Mouse (Mus musculus): ENCODE data around the gene Pip5k1a.
"Not testable (repeated sequence)": the region's sequence is repeated elsewhere in the genome, so short reads cannot be mapped to it uniquely, and the experiment has no call there.

The Pip5k1a gene

GRCm38 (mm10) chr3:95042166-95042837, 64.4 kb downstream of the Pip5k1a start, which contains the start of gene Psmd4:
Psmd4 (minus strand) TSS chr3:95042614.
- DNase-seq (ENCODE audit: low read depth) = peak; percentile 98

- no peak for DNase-seq (ENCODE audit: low read depth)
Observed at GRCm38 (mm10) chr3:95041625-95042024, 65.1 kb downstream of the Pip5k1a start.

- DNase-seq (ENCODE audit: low read depth) = no peak
Observed at GRCm38 (mm10) chr3:95029953-95030352, 76.8 kb downstream of the Pip5k1a start.

- DNase-seq (ENCODE audit: low read depth) = not testable (repeated sequence)
Observed at GRCm38 (mm10) chr3:95029291-95029827, 77.4 kb downstream of the Pip5k1a start.

- no peak for DNase-seq (ENCODE audit: low read depth)
Observed at GRCm38 (mm10) chr3:95028603-95029002, 78.1 kb downstream of the Pip5k1a start.

GRCm38 (mm10) chr3:95027701-95028100, 79.0 kb downstream of the Pip5k1a start:
- DNase-seq (ENCODE audit: low read depth) = no peak

- DNase-seq (ENCODE audit: low read depth) = no peak
Observed at GRCm38 (mm10) chr3:95027057-95027645, 79.6 kb downstream of the Pip5k1a start.

- DNase-seq (ENCODE audit: low read depth) = no peak
Observed at GRCm38 (mm10) chr3:95025202-95025601, 81.5 kb downstream of the Pip5k1a start.

GRCm38 (mm10) chr3:95024551-95024950, 82.2 kb downstream of the Pip5k1a start:
- no peak for DNase-seq (ENCODE audit: low read depth)

GRCm38 (mm10) chr3:95020956-95021355, 85.8 kb downstream of the Pip5k1a start:
- not testable (repeated sequence) for DNase-seq (ENCODE audit: low read depth)

- no peak for DNase-seq (ENCODE audit: low read depth)
Observed at GRCm38 (mm10) chr3:95018741-95019140, 88.0 kb downstream of the Pip5k1a start.

GRCm38 (mm10) chr3:95016532-95017056, 90.1 kb downstream of the Pip5k1a start:
- no peak for DNase-seq (ENCODE audit: low read depth)

- peak; percentile 99 for DNase-seq (ENCODE audit: low read depth)
Observed at GRCm38 (mm10) chr3:95015891-95016531, 90.7 kb downstream of the Pip5k1a start.

- peak; percentile 98 for DNase-seq (ENCODE audit: low read depth)
Observed at GRCm38 (mm10) chr3:95015337-95015872, 91.3 kb downstream of the Pip5k1a start, which contains the start of gene Zfp687. Zfp687 (minus strand) TSS chr3:95015448.

GRCm38 (mm10) chr3:95014428-95015151, 92.1 kb downstream of the Pip5k1a start:
- DNase-seq (ENCODE audit: low read depth) = peak; percentile 57

GRCm38 (mm10) chr3:95013699-95014427, 92.9 kb downstream of the Pip5k1a start:
- no peak for DNase-seq (ENCODE audit: low read depth)

GRCm38 (mm10) chr3:95012982-95013381, 93.7 kb downstream of the Pip5k1a start:
- DNase-seq (ENCODE audit: low read depth) = no peak

- DNase-seq (ENCODE audit: low read depth) = no peak
Observed at GRCm38 (mm10) chr3:95010396-95010795, 96.3 kb downstream of the Pip5k1a start.
